Mouse (Mus musculus) neutrophil, adult 65 days (primary cell): Measurements from ENCODE around the gene Smad9. TPM values are rescaled to one million over a fixed set of nuclear protein-coding genes. Genes with fewer than 3 reads are reported as not detected.

Experiments
- total RNA-seq: library from RNA; stranded (reverse); gene quantifications from 2 replicates; pipeline ENCODE4 v1.2.4, GENCODE M21; 2023

Gene Smad9
- total RNA-seq: not detected in 2 replicates

GRCm38 (mm10) chr3:54755145-54756041, at the start of gene Smad9:
Smad9 (plus strand) TSS chr3:54755582.

DNA sequence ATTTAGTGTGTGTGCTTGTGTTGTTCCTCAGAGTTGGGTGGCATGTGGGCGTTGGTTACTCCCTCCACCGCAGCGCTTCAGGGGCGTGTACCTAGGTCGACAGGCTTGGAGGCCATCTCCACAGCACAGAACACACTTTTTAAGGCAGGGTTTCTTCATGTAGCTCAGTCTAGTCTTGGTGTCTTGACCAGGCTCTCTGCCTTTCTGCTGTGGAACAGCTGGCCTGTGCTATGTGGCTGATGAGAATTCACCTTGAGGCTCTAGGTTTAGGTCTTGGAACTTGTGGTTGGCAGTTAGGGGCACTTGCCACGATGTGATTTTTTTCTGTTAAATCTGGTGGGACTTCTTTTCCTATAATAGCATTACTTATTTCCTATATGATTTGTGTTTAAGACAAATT, 41.1 kb upstream of the Smad9 start, which contains the start of gene Gm21958:
TSS of gene Gm21958 (minus strand) at position 101 of the 400 bp plus-strand sequence.

DNA sequence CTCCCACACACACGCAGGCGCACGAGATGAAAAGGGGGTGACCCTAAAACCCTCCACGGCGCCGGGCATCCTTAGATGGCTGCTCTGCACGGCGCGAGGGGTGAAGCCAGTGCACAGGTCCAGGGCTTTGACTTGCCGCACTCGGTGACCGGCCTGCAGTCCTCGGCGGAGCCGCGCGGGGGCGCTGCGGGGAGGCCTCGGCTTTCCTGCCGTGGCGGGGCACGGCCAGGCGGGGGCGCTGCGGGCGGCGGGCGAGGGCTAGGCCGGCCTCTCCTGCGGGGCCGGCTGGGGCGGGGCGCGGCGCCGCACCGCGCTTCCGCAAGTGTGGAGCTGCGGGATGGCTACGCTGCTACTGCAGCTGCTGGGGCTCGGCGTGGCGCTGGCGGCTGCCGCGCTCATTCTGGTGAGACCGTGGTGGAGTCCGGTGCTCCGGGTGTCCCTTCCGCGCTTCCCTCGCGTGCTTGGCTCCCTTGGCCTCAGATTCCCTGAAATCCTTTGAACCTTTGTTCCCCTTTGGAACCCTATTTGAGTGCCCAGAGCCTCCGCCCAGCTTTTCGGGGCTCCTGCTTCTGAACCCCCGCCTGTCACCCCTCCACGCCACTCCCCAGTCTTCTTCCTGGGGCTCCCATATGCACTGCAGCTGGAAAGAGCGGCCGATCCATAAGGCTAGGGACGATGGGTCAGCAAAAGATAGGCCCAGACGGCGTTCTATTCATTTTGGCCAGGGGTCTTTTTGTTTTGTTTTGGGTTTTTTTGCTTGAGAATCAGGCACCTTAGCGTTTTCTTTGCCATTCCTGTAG, 19.9 kb upstream of the Smad9 start, which contains the start of the genes Exosc8 and Alg5:
TSS of gene Exosc8 (minus strand) at position 147 of the 800 bp plus-strand sequence.
TSS of gene Alg5 (plus strand) at position 293 of the 800 bp plus-strand sequence.

DNA sequence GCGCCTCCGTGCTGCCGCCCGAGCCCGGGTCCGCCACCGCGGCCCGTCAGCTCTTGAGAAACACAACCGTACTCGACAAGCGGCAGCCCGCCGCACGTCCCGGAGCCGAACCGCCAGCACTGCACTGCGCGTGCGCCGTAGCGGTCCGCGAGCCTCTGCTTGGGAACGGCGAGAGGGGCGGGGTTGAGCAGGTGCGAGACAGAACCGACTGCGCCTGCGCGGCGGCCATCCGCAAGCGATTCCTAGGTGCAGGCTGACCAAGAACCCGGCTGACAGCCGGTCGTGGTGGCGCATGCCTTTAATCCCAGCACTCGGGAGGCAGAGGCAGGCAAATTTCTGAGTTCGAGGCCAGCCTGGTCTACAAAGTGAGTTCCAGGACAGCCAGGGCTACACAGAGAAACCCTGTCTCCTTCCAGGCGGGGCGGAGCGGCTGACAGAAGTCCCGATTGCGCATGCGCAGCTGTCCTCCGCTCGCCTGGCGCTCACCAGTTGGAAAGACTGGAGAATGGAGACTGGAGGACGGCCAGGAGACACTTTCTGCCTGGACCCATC, 52.4 kb downstream of the Smad9 start, which contains the start of gene Rfxap:
TSS of gene Rfxap (minus strand) at position 126 of the 552 bp plus-strand sequence.

Other genes starting within 250 kb of the Smad9 start
- 96.5 and 154 TPM in 2 replicates for gene Supt20, start 62.8 kb upstream of the Smad9 start, total RNA-seq
- not detected in 2 replicates for gene Gm21958, start 41.2 kb upstream of the Smad9 start, total RNA-seq
- 41.5 and 59.2 TPM in 2 replicates for gene Exosc8, start 20.2 kb upstream of the Smad9 start, total RNA-seq
- 7.7 and 10.2 TPM in 2 replicates for gene Alg5, start 20.0 kb upstream of the Smad9 start, total RNA-seq
- 23.2 and 23.5 TPM in 2 replicates for gene Rfxap, start 52.2 kb downstream of the Smad9 start, total RNA-seq
- gene Sertm1, start 160.3 kb downstream of the Smad9 start, total RNA-seq: not detected in 2 replicates